Mouse (Mus musculus) liver, embryonic 14.5 days (tissue): Measurements from ENCODE around the gene Gm26566. TPM values are rescaled to one million over a fixed set of nuclear protein-coding genes. Genes with fewer than 3 reads are reported as not detected.

Source experiments
- ATAC-seq: fragments of 200-750 bp; cut with Nextera tagmentation; 2 replicates; pipeline ENCODE4 v1.8.0; 2017; ENCODE audit warnings: moderate number of reproducible peaks, mild to moderate bottlenecking, moderate library complexity; ENCODE audit not compliant: insufficient read depth
- DNase-seq, 3 experiments: peaks; one replicate each; pipeline ENCODE4 v3.0.0-alpha.2; 2012 to 2013; ENCODE audit warnings: low read depth in 3 of 3, low spot score in 3 of 3
- H3K27ac ChIP-seq: fragments of 300-500 bp; sonication (generic); 2 replicates; pipeline ENCODE4 v1.5.1; 2014; ENCODE audit warnings: moderate library complexity, mild to moderate bottlenecking, control low read depth, inconsistent platforms
- H3K27me3 ChIP-seq: fragments of 300-500 bp; sonication (generic); 2 replicates; pipeline ENCODE4 v1.6.1; 2014; ENCODE audit warnings: mild to moderate bottlenecking, low read length, moderate library complexity; ENCODE audit not compliant: control insufficient read depth, insufficient read depth
- H3K36me3 ChIP-seq: fragments of 300-500 bp; sonication (generic); replicated peaks from 2 replicates; pipeline ENCODE4 v1.6.1; 2014; ENCODE audit warnings: low read depth; ENCODE audit not compliant: control insufficient read depth, insufficient read depth
- H3K4me1 ChIP-seq, 2 experiments: fragments of 200-500 bp in 1 of 2; fragments of 300-500 bp in 1 of 2; sonication (generic) in 1 of 2; replicated peaks; 2 replicates each; pipeline ENCODE4 v1.6.1; 2012 to 2014; ENCODE audit warnings: antibody characterized with exemption in 1 of 2, inconsistent platforms in 1 of 2, low read length in 1 of 2; ENCODE audit not compliant: control insufficient read depth in 2 of 2, insufficient read depth in 2 of 2
- H3K4me2 ChIP-seq: fragments of 300-500 bp; sonication (generic); 2 replicates; pipeline ENCODE4 v1.6.1; 2014; ENCODE audit warnings: low read depth, mild to moderate bottlenecking, control low read depth, moderate library complexity
- H3K4me3 ChIP-seq, 2 experiments: fragments of 200-500 bp in 1 of 2; fragments of 300-500 bp in 1 of 2; sonication (generic) in 1 of 2; 2 replicates each; pipeline ENCODE4 v1.5.1; 2012 to 2014; ENCODE audit warnings: low read depth in 2 of 2, low read length in 2 of 2, mild to moderate bottlenecking in 2 of 2, control low read depth in 1 of 2, inconsistent platforms in 1 of 2, moderate library complexity in 1 of 2; ENCODE audit not compliant: insufficient read depth in 1 of 2
- H3K9ac ChIP-seq: fragments of 300-500 bp; sonication (generic); replicated peaks from 2 replicates; pipeline ENCODE4 v1.6.1; 2014; ENCODE audit warnings: mild to moderate bottlenecking, control low read depth, moderate library complexity
- H3K9me3 ChIP-seq: fragments of 300-500 bp; sonication (generic); 2 replicates; pipeline ENCODE4 v1.6.1; 2016; ENCODE audit warnings: low read length, mixed read lengths; ENCODE audit not compliant: control insufficient read depth
- CTCF ChIP-seq: IDR thresholded peaks from 2 replicates; pipeline ENCODE4 v1.5.1; 2016; ENCODE audit warnings: antibody characterized with exemption, low read depth, control low read depth
- EP300 ChIP-seq: IDR thresholded peaks from 2 replicates; pipeline ENCODE4 v1.6.1; 2016; ENCODE audit warnings: antibody characterized with exemption, low read depth
- whole genome bisulfite sequencing: fragments of 180-500 bp; shearing (Covaris S2); extraction: QIAGEN DNeasy Blood & Tissue Kit; methylation state at CpG from one replicate; pipeline ENCODE4 v1.1.7; 2014; ENCODE audit not compliant: insufficient replicate concordance; 5-methylcytosine and 5-hydroxymethylcytosine counted together
- polyA plus RNA-seq, 2 experiments: library from polyadenylated mRNA; depleted of rRNA in 1 of 2; stranded (reverse) in 1 of 2; unstranded in 1 of 2; fragments of >200 nt; fragmentation: Nextera tagmentation in 1 of 2; extraction: Ambion mirVana in 1 of 2; gene quantifications; 2 replicates each; pipeline versions ENCODE4 v1.2.1 to v1.2.3; 2012 to 2014

The Gm26566 gene
- polyA plus RNA-seq, 2 experiments = 0.08 to 0.24 TPM

DNA sequence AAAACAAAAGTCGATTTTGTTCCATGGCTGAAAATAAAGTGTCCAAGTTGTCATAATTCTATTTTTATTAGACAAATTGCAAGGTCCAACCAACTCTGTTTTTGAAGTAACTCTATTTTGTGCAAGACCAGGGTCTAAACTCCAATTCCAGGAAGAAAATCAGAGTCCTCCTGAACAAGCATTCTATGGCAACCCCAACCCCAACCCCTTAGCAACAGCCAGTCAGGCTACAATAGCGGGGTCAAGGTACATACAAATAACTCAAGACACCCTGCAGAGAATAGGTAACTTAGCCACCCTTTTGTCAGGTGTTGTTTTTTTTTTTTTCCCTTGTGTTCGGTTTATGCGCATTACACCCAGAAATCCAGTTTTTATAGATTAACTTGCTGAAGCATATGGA, 23.9 kb upstream of the Gm26566 start:
- ATAC-seq (no peak), DNase-seq (no peak)
- no peaks in the 10 kb centered on the region for H3K27me3 ChIP-seq
- H3K4me3 ChIP-seq = no peak overlapping the region
- no peaks in the 10 kb centered on the region for H3K4me1 ChIP-seq
- no peak overlapping the region for H3K27ac ChIP-seq
- 63% methylated on average over 4 of the region's 4 CpGs for WGBS
- H3K9ac ChIP-seq = no peak overlapping the region
- no peaks in the 10 kb centered on the region for H3K36me3 ChIP-seq
- H3K4me2 ChIP-seq = no peak overlapping the region
- TF ChIP-seq EP300 = no peak
- no peak for TF ChIP-seq CTCF
- H3K9me3 ChIP-seq = no peaks in the 10 kb centered on the region

DNA sequence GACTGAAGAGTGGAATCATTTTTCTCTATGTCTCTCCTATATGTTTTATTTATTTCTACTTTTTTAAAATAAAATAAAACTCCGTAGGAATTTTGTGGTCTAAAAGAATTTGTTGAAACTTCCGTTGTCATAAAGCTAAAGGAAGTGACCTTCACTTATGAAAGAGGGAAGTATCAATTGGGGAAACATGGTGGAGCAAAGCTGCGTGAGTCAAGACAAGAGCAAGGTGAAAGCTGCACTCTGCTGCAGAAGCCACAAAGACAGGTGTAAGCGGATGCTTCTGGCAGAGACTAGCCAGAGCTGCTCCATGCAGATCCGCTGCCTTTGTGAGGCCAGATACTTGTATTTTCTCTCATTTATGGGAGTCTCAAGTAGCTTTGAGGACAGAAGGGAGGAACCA, 22.8 kb upstream of the Gm26566 start:
- H3K9ac ChIP-seq = no peak overlapping the region
- no peak overlapping the region for H3K4me2 ChIP-seq
- TF ChIP-seq EP300 (no peak), CTCF (no peak)
- H3K36me3 ChIP-seq = no peaks in the 10 kb centered on the region
- H3K4me3 ChIP-seq = no peak overlapping the region
- ATAC-seq (no peak), DNase-seq (no peak)
- 42% methylated on average over 5 of the region's 5 CpGs for WGBS
- H3K27me3 ChIP-seq = no peaks in the 10 kb centered on the region
- no peaks in the 10 kb centered on the region for H3K9me3 ChIP-seq
- no peak overlapping the region for H3K27ac ChIP-seq
- no peaks in the 10 kb centered on the region for H3K4me1 ChIP-seq

DNA sequence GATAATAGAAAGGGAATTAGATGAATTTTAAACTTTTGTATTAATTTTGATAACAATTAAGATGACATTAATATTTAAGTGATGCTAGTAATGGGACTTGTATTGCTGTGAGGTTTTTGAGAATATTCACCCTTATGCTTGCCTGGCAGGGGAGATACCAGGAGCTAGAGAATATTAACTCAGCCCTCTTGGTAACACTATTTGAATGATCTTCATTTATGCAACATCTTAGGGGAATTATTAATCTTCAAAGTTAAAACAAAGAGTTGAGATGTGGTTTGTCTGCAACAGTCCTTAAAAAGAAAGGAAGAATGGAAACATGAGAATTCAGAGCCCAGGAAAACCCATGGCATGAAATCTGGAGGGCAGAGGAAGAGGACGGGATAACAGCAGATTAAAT, 22.3 kb upstream of the Gm26566 start:
- Histone ChIP-seq H3K36me3 (no peaks in the 10 kb centered on the region), H3K9ac (no peak overlapping the region), H3K4me2 (no peak overlapping the region), H3K4me3 (no peak overlapping the region), H3K9me3 (no peaks in the 10 kb centered on the region), H3K27me3 (no peaks in the 10 kb centered on the region), H3K27ac (no peak overlapping the region), H3K4me1 (no peaks in the 10 kb centered on the region)
- DNase-seq (no peak), ATAC-seq (no peak)
- WGBS = 56% methylated on average over 1 of the region's 1 CpGs
- TF ChIP-seq EP300 = no peak
- TF ChIP-seq CTCF = no peak

DNA sequence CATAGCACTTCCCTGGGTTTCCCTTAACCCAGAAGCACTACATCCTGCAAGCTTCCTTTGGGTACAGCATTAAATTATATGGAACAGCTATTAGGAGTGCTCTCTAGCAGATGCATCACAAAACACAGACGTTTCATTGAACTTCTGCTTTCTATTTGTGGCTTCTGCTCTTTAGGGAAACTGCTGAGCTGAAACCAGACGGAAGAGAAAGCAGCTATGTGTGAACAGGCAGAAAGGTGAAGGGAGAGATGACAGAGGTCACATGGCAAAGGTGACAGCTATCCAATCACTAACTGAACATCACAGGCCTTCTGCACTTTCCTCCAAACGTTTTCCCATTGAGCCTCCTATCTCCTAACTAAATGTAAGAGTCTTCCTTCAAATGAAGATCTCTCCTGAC, 15.7 kb upstream of the Gm26566 start:
- no peaks in the 10 kb centered on the region for H3K4me1 ChIP-seq
- no peak overlapping the region for H3K4me3 ChIP-seq
- no peak overlapping the region for H3K9ac ChIP-seq
- no peak for DNase-seq
- H3K36me3 ChIP-seq = no peaks in the 10 kb centered on the region
- 6% methylated on average over 3 of the region's 3 CpGs for WGBS
- H3K27ac ChIP-seq = no peak overlapping the region
- no peaks in the 10 kb centered on the region for H3K9me3 ChIP-seq
- no peak overlapping the region for H3K4me2 ChIP-seq
- no peak for ATAC-seq
- no peaks in the 10 kb centered on the region for H3K27me3 ChIP-seq
- TF ChIP-seq CTCF (no peak), EP300 (no peak)

DNA sequence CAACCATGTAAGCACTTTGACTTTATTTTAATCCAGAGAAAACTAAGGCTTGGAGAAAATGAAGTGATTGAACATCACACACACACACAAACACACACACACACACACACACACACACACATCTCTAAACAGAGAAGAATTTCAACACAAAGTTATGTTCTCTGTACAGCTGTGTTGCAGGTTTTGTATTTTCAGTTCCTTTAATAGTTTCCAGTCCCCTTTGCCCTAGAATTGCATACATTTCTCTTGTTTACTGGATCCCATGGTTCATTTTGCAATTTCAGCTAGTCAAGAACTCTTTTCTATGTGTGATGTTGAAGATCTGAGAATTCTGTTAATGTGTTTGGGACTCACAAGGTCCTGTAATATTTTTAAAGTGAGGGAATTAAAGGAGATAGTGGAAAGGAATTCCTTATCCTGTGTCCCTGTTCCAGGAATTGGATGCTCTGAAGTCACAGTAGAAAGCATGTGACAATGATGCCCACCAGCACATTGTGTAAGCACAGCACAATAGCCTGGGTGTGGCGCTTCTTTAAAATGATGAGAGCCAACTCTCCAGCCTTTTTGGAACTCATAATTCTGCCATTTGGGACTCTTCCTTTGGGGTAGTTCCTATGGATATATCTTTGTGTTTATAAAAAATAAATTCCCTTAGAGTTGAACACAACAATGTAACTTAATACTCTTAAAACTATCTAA, 14.3 kb upstream of the Gm26566 start:
- H3K36me3 ChIP-seq = no peaks in the 10 kb centered on the region
- no peaks in the 10 kb centered on the region for H3K4me1 ChIP-seq
- ATAC-seq = no peak
- H3K4me2 ChIP-seq = no peak overlapping the region
- no peak overlapping the region for H3K27ac ChIP-seq
- H3K9me3 ChIP-seq = no peaks in the 10 kb centered on the region
- H3K9ac ChIP-seq = no peak overlapping the region
- 66% methylated on average over 1 of the region's 1 CpGs for WGBS
- no peak for DNase-seq
- TF ChIP-seq EP300 (no peak), CTCF (no peak)
- H3K4me3 ChIP-seq = no peak overlapping the region
- no peaks in the 10 kb centered on the region for H3K27me3 ChIP-seq
